Mouse (Mus musculus): ENCODE results near the gene Gm12790. TPM values are rescaled to one million over a fixed set of nuclear protein-coding genes. Genes with fewer than 3 reads are reported as not detected.

Gene Gm12790
- not detected for polyA plus RNA-seq (2014; fragmentation: Illumina TruSeq; extraction: RNeasy Lipid Tissue Mini Kit (QIAGEN cat#74804); ENCODE audit: insufficient read depth, low read depth, low replicate concordance)

DNA sequence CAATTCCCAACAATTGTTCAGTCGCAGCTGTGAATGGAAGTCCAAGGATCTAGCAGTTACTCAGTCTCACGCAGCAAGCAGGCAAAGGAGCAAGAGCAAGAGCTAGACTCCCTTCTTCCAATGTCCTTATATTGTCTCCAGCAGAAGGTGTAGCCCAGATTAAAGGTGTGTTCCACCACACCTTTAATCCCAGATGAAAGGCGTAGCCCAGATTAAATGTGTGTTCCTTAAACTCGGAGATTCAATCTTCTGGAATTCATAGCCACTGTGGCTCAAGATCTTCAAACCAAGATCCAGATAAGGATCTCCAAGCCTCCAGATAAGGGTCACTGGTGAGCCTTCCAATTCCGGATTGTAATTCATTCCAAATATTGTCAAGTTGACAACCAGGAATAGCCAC lies at the start of gene Gm12790:
Gm12790 (minus strand) TSS at position 101 of the 400 bp plus-strand sequence.

DNA sequence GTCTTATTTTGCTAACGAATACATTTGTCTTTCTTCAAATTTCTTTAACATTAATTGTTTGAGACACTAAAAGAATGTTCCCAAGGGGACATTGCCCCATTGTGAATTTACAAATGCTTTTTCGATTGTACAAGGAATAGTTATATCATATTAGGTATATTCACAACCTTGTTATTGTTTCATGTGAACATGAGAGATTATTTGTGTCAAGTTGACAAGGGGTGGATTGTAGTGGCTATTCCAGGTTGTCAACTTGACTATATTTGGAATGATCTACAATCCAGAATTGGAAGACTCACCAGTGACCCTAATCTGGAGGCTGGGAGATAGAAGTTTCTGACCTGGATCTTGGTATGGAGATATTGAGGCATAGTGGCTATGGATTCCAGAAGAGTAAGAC lies 5.5 kb upstream of the Gm12790 start, which contains the start of gene Gm12789:
Gm12789 (plus strand) TSS at position 301 of the 400 bp plus-strand sequence.

DNA sequence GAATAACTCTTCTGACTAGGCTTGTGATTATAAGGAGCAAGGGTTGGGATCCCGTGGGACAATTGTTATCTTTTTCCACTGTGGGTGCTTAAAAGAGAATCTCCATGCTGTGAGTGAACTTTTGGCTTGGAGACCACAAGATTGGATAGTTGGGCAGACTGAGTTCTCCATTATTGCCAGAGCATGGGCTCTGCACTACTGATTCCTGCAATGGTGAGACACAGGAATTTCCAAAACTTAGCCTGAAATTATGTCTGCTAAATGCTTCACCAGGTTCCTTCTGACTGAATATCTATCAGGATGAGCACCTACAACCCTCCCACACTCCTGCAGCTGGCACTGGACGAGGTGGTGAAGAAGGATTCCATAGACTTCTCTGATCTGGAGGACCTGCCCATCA lies 40.7 kb downstream of the Gm12790 start, which contains the start of gene Gm12794:
Gm12794 (plus strand) TSS at position 301 of the 400 bp plus-strand sequence.

Other genes starting within 250 kb of the Gm12790 start
- not detected for gene B020004J07Rik, start 137.0 kb downstream of the Gm12790 start, polyA plus RNA-seq (2014; fragmentation: Illumina TruSeq; extraction: RNeasy Lipid Tissue Mini Kit (QIAGEN cat#74804); ENCODE audit: insufficient read depth, low read depth, low replicate concordance)
- not detected for gene C130073F10Rik, start 87.3 kb downstream of the Gm12790 start, polyA plus RNA-seq (2014; fragmentation: Illumina TruSeq; extraction: RNeasy Lipid Tissue Mini Kit (QIAGEN cat#74804); ENCODE audit: insufficient read depth, low read depth, low replicate concordance)
- not detected for gene Gm12800, start 71.9 kb downstream of the Gm12790 start, polyA plus RNA-seq (2014; fragmentation: Illumina TruSeq; extraction: RNeasy Lipid Tissue Mini Kit (QIAGEN cat#74804); ENCODE audit: insufficient read depth, low read depth, low replicate concordance)
- gene Gm12794, start 40.6 kb downstream of the Gm12790 start, polyA plus RNA-seq (2014; fragmentation: Illumina TruSeq; extraction: RNeasy Lipid Tissue Mini Kit (QIAGEN cat#74804); ENCODE audit: insufficient read depth, low read depth, low replicate concordance): not detected
- not detected for gene Gm12789, start 5.6 kb upstream of the Gm12790 start, polyA plus RNA-seq (2014; fragmentation: Illumina TruSeq; extraction: RNeasy Lipid Tissue Mini Kit (QIAGEN cat#74804); ENCODE audit: insufficient read depth, low read depth, low replicate concordance)
- 35.5 TPM for gene Pde4b, start 106.5 kb upstream of the Gm12790 start, polyA plus RNA-seq (2014; fragmentation: Illumina TruSeq; extraction: RNeasy Lipid Tissue Mini Kit (QIAGEN cat#74804); ENCODE audit: insufficient read depth, low read depth, low replicate concordance)